ENCODE assay signal across 31 mouse cellular contexts in the genomic region with DNA sequence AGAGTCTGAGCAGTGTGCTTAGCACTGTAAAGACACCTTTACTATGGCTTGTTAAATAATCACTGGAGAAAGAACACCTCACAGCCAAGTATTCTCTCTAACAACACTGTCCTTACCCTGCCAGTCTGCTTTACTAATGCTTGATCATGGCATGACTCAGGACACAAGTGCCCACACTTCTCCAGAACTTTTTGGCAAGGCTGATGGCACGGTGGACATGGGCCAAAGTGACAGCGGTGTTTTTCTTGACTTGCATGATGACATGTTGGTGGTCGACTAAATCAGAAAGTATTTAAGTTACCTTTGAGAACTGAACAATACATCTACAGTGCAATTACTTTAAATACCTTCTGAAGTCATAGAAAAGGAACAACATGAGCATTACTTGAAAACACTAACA. TPM values are rescaled to one million over a fixed set of nuclear protein-coding genes. Genes with fewer than 3 reads are reported as not detected.
DNase-seq lines count a peak whose midpoint lies in the region; ATAC-seq and TF ChIP-seq lines count a peak whose summit lies in the region.
"Had no signal": no experiment of that assay in that cellular context is flagged by ENCODE, and none has a peak within 500 bp of the region (broad histone marks: within the 10 kb centered on the region; RNA-seq: fewer than 3 reads in every experiment).

No protein-coding gene starts in this region.

- no peaks in the 10 kb centered on the region for H3K9me3 ChIP-seq in forebrain, postnatal 0 days (ENCODE audit: low read length)
- H3K9me3 ChIP-seq: embryonic facial prominence, embryonic 10.5 days; embryonic facial prominence, embryonic 15.5 days; forebrain, embryonic 13.5 days; heart, embryonic 12.5 days; intestine, embryonic 15.5 days; lung, embryonic 15.5 days; midbrain, embryonic 10.5 days; neural tube, embryonic 13.5 days had no signal

- ATAC-seq in forebrain, postnatal 0 days = no peak
- ATAC-seq: activated CD4-positive, CD25-positive, alpha-beta regulatory T cell, adult 4 months; forebrain, embryonic 13.5 days; hindbrain, postnatal 0 days; intestine, embryonic 15.5 days had no signal

- DNase-seq in left cerebral cortex, postnatal 4 days = peak; percentile 21
- DNase-seq in left cerebral cortex, adult 11 months (ENCODE audit: low spot score) = no peak
- DNase-seq in Muller cell, postnatal 12 days (ENCODE audit: inconsistent ontology term) = peak; percentile 46
- peak; percentile 27 for DNase-seq in adrenal gland, adult 8-10 months
- DNase-seq in fibroblast of lung, adult 2 months (ENCODE audit: low read depth) = peak; percentile 6
- no peak for DNase-seq in gastrocnemius, adult 18-20 months (ENCODE audit: low spot score)
- no peak for DNase-seq in forebrain, postnatal 0 days
- DNase-seq: cerebellum, adult 11-12 months; gastrocnemius, postnatal 25 days; heart, adult 11 months; kidney, adult 2 months; kidney, postnatal 10 days; layer of hippocampus, postnatal 36 days; thymus, adult 2 months; thymus, postnatal 36 days had no signal

- intact Hi-C loops in left cerebral cortex, postnatal 4 days (cut with DNase I) = no loop called here

- no peaks in the 10 kb centered on the region for H3K27me3 ChIP-seq in forebrain, postnatal 0 days (ENCODE audit: insufficient read depth, low read length)
- H3K27me3 ChIP-seq: embryonic facial prominence, embryonic 15.5 days; forebrain, embryonic 13.5 days; heart, embryonic 12.5 days; intestine, embryonic 15.5 days; lung, embryonic 15.5 days; neural tube, embryonic 13.5 days had no signal

- no peak overlapping the region for H3K4me3 ChIP-seq in forebrain, postnatal 0 days (ENCODE audit: low read depth, low read length)
- H3K4me3 ChIP-seq: embryonic facial prominence, embryonic 10.5 days; embryonic facial prominence, embryonic 15.5 days; forebrain, embryonic 13.5 days; heart, embryonic 12.5 days; intestine, embryonic 15.5 days; lung, embryonic 15.5 days; midbrain, embryonic 10.5 days; neural tube, embryonic 13.5 days had no signal

- no peaks in the 10 kb centered on the region for H3K4me1 ChIP-seq in forebrain, postnatal 0 days (ENCODE audit: insufficient read depth)
- H3K4me1 ChIP-seq: embryonic facial prominence, embryonic 10.5 days; embryonic facial prominence, embryonic 15.5 days; forebrain, embryonic 13.5 days; heart, embryonic 12.5 days; intestine, embryonic 15.5 days; lung, embryonic 15.5 days; midbrain, embryonic 10.5 days; neural tube, embryonic 13.5 days had no signal

- no peak for TF ChIP-seq CTCF in forebrain, postnatal 0 days (IDR thresholded peaks at IDR 0.05; ENCODE audit: low read depth)

- no peak overlapping the region for H3K9ac ChIP-seq in forebrain, postnatal 0 days
- H3K9ac ChIP-seq: embryonic facial prominence, embryonic 15.5 days; forebrain, embryonic 13.5 days; heart, embryonic 12.5 days; intestine, embryonic 15.5 days; lung, embryonic 15.5 days; neural tube, embryonic 13.5 days had no signal

- no peak overlapping the region for H3K4me2 ChIP-seq in forebrain, postnatal 0 days (ENCODE audit: low read depth)
- H3K4me2 ChIP-seq: embryonic facial prominence, embryonic 15.5 days; forebrain, embryonic 13.5 days; heart, embryonic 12.5 days; intestine, embryonic 15.5 days; lung, embryonic 15.5 days; neural tube, embryonic 13.5 days had no signal

- no peak overlapping the region for H3K27ac ChIP-seq in forebrain, postnatal 0 days (ENCODE audit: low read depth, low read length)
- H3K27ac ChIP-seq: embryonic facial prominence, embryonic 10.5 days; embryonic facial prominence, embryonic 15.5 days; forebrain, embryonic 13.5 days; hindbrain, postnatal 0 days; intestine, embryonic 15.5 days; lung, embryonic 15.5 days; midbrain, embryonic 10.5 days; neural tube, embryonic 13.5 days had no signal

- peaks cover 33% of the 10 kb centered on the region for H3K36me3 ChIP-seq in forebrain, postnatal 0 days (ENCODE audit: insufficient read depth)

- WGBS in forebrain, postnatal 0 days = 92% methylated on average over 3 of the region's 3 CpGs

RNA-seq across cellular contexts. Expression of gene Corin, which starts 24.6 kb away (rescaled TPM):
- under 1 TPM; 0.18 to 0.26 TPM for total RNA-seq in left cerebral cortex, postnatal 4 days (2021)
- under 1 TPM in 1 of 4 experiments, not detected in 3; 0.06 TPM for total RNA-seq in adrenal gland, adult 8-10 months (2022)
- under 1 TPM; 0.07 to 0.55 TPM for total RNA-seq in gastrocnemius, adult 18-20 months (2021)
- 0.08 and 0.29 TPM in 2 replicates for total RNA-seq in forebrain, postnatal 0 days (2014; rRNA removed)
- 0.06 and 0.10 TPM in 2 replicates for polyA plus RNA-seq in forebrain, postnatal 0 days (2015; fragmentation: Nextera tagmentation; extraction: Ambion mirVana)
- total RNA-seq: layer of hippocampus, postnatal 36 days; megakaryocyte progenitor cell, adult 5-6 weeks; MEL had no signal
- polyA plus RNA-seq: large intestine, adult 2 months; liver, adult 2 months had no signal

RNA-seq across cellular contexts. Expression of gene Nfxl1, which starts 30.6 kb away (rescaled TPM):
- 10 to 100 TPM; 19.1 to 25.5 TPM for total RNA-seq in left cerebral cortex, postnatal 4 days (2021)
- 10 to 100 TPM; 12.5 to 24.1 (median 19.2) TPM for total RNA-seq in adrenal gland, adult 8-10 months (2022)
- 1 to 10 TPM; 3.0 to 3.6 TPM for total RNA-seq in gastrocnemius, adult 18-20 months (2021)
- total RNA-seq in forebrain, postnatal 0 days (2014; rRNA removed) = 11.9 and 12.7 TPM in 2 replicates
- polyA plus RNA-seq in forebrain, postnatal 0 days (2015; fragmentation: Nextera tagmentation; extraction: Ambion mirVana) = 6.9 TPM in 2 replicates

RNA-seq across cellular contexts. Expression of gene Zar1, which starts 52.2 kb away (rescaled TPM):
- 1 to 10 TPM in 1 of 2 experiments, under 1 TPM in 1; 0.99 to 1.1 TPM for total RNA-seq in left cerebral cortex, postnatal 4 days (2021)
- total RNA-seq in adrenal gland, adult 8-10 months (2022) = not detected
- total RNA-seq in gastrocnemius, adult 18-20 months (2021) = not detected
- 1.1 and 2.4 TPM in 2 replicates for total RNA-seq in forebrain, postnatal 0 days (2014; rRNA removed)
- polyA plus RNA-seq in forebrain, postnatal 0 days (2015; fragmentation: Nextera tagmentation; extraction: Ambion mirVana) = 2.8 and 3.4 TPM in 2 replicates
- total RNA-seq: gastrocnemius, postnatal 25 days; layer of hippocampus, postnatal 36 days; liver, adult 2 months; megakaryocyte progenitor cell, adult 5-6 weeks; MEL had no signal
- polyA plus RNA-seq: activated CD4-positive, CD25-positive, alpha-beta regulatory T cell, adult 4 months; heart, postnatal 0 days; large intestine, adult 2 months; liver, adult 2 months; liver, embryonic 16.5 days; lung, embryonic 15.5 days had no signal

RNA-seq across cellular contexts. Expression of gene Gm5868, which starts 58.5 kb away (rescaled TPM):
- total RNA-seq in left cerebral cortex, postnatal 4 days (2021) = 1 to 10 TPM; 2.3 to 2.7 TPM
- 1 to 10 TPM in 3 of 4 experiments, under 1 TPM in 1; 0.64 to 2.3 (median 1.5) TPM for total RNA-seq in adrenal gland, adult 8-10 months (2022)
- not detected for total RNA-seq in gastrocnemius, adult 18-20 months (2021)
- 1.2 and 2.3 TPM in 2 replicates for total RNA-seq in forebrain, postnatal 0 days (2014; rRNA removed)
- polyA plus RNA-seq in forebrain, postnatal 0 days (2015; fragmentation: Nextera tagmentation; extraction: Ambion mirVana) = 2.1 and 3.9 TPM in 2 replicates
- total RNA-seq: gastrocnemius, postnatal 25 days; liver, adult 2 months; megakaryocyte progenitor cell, adult 5-6 weeks; MEL had no signal
- polyA plus RNA-seq: activated CD4-positive, CD25-positive, alpha-beta regulatory T cell, adult 4 months; heart, embryonic 12.5 days; heart, postnatal 0 days; large intestine, adult 2 months; liver, adult 2 months; liver, embryonic 16.5 days had no signal

Comparison
In these comparisons a context has a peak if more than half of its experiments do, and no peak if none do; other contexts are left out.
1. DNase-seq: peak in left cerebral cortex, postnatal 4 days (single experiment), Muller cell, postnatal 12 days (single experiment), adrenal gland, adult 8-10 months (single experiment) and fibroblast of lung, adult 2 months (single experiment); none in left cerebral cortex, adult 11 months (single experiment), gastrocnemius, adult 18-20 months (single experiment) and forebrain, postnatal 0 days (single experiment).